Mouse (Mus musculus) MEL (cell line): ENCODE results near the gene Rps6ka1. TPM values are rescaled to one million over a fixed set of nuclear protein-coding genes. Genes with fewer than 3 reads are reported as not detected.

Experiments
- DNase-seq: peaks from one replicate; pipeline ENCODE4 v3.0.0; 2011; ENCODE audit warnings: low read depth, low spot score
- H3K27ac ChIP-seq: 2 replicates; pipeline ENCODE4 v1.5.1; 2012; ENCODE audit warnings: low read depth, mild to moderate bottlenecking, control low read depth, low read length, moderate library complexity; ENCODE audit not compliant: control insufficient read depth
- H3K27me3 ChIP-seq, 2 experiments: fragments of 150-350 bp in 1 of 2; sonication (generic) in 1 of 2; 2 replicates each; pipeline ENCODE4 v1.6.1; 2012; ENCODE audit warnings: low read length in 2 of 2, mild to moderate bottlenecking in 2 of 2, improper control_type of control experiment in 1 of 2, moderate library complexity in 1 of 2; ENCODE audit not compliant: insufficient read depth in 2 of 2, control insufficient read depth in 1 of 2
- H3K36me3 ChIP-seq, 2 experiments: 2 replicates each; pipeline ENCODE4 v1.6.1; 2012 to 2014; ENCODE audit warnings: low read length in 2 of 2, improper control_type of control experiment in 1 of 2, inconsistent platforms in 1 of 2, mild to moderate bottlenecking in 1 of 2; ENCODE audit not compliant: insufficient read depth in 2 of 2, control insufficient read depth in 1 of 2
- H3K4me1 ChIP-seq, 2 experiments: fragments of 150-350 bp in 1 of 2; sonication (generic) in 1 of 2; 2 replicates each; pipeline ENCODE4 v1.6.1; 2012; ENCODE audit warnings: low read length in 2 of 2, improper control_type of control experiment in 1 of 2, mild to moderate bottlenecking in 1 of 2; ENCODE audit not compliant: insufficient read depth in 2 of 2, control insufficient read depth in 1 of 2
- H3K4me3 ChIP-seq, 2 experiments: fragments of 150-350 bp in 1 of 2; sonication (generic) in 1 of 2; 2 replicates each; pipeline ENCODE4 v1.5.1; 2012; ENCODE audit warnings: low read depth in 2 of 2, low read length in 2 of 2, mild to moderate bottlenecking in 2 of 2, moderate library complexity in 2 of 2, control low read depth in 1 of 2, improper control_type of control experiment in 1 of 2; ENCODE audit not compliant: control insufficient read depth in 1 of 2, insufficient read depth in 1 of 2
- H3K79me2 ChIP-seq: 2 replicates; pipeline ENCODE4 v1.6.1; 2012; ENCODE audit warnings: mild to moderate bottlenecking, low read length, moderate library complexity; ENCODE audit not compliant: control insufficient read depth, poor library complexity, insufficient read depth
- H3K9ac ChIP-seq: 2 replicates; pipeline ENCODE4 v1.6.1; 2012; ENCODE audit warnings: low read depth, mild to moderate bottlenecking, control low read depth, low read length, moderate library complexity; ENCODE audit not compliant: control insufficient read depth, poor library complexity, severe bottlenecking
- H3K9me3 ChIP-seq: fragments of 150-350 bp; sonication (generic); replicated peaks from 2 replicates; pipeline ENCODE4 v1.6.1; 2012; ENCODE audit warnings: mild to moderate bottlenecking, low read length, improper control_type of control experiment, moderate library complexity; ENCODE audit not compliant: insufficient read depth
- BHLHE40 ChIP-seq: IDR thresholded peaks from 2 replicates; pipeline ENCODE4 v1.6.1; 2012; ENCODE audit warnings: low read depth, mild to moderate bottlenecking, inconsistent platforms, low read length, improper control_type of control experiment, borderline replicate concordance
- CHD1 ChIP-seq: IDR thresholded peaks from 2 replicates; pipeline ENCODE4 v1.6.1; 2012; ENCODE audit warnings: low read depth, mild to moderate bottlenecking, inconsistent platforms, low read length, improper control_type of control experiment
- CHD2 ChIP-seq: IDR thresholded peaks from 2 replicates; pipeline ENCODE4 v1.6.1; 2011; ENCODE audit warnings: low read length, improper control_type of control experiment
- ELF1 ChIP-seq: IDR thresholded peaks from 2 replicates; pipeline ENCODE4 v1.6.1; 2014; ENCODE audit warnings: low read depth, mild to moderate bottlenecking, inconsistent platforms, low read length, improper control_type of control experiment, moderate library complexity
- EP300 ChIP-seq, 2 experiments: IDR thresholded peaks; 2 replicates each; pipeline ENCODE4 v1.6.1; 2011; ENCODE audit warnings: improper control_type of control experiment in 2 of 2, low read length in 2 of 2, low read depth in 1 of 2, mild to moderate bottlenecking in 1 of 2
- GABPA ChIP-seq: IDR thresholded peaks from 2 replicates; pipeline ENCODE4 v1.6.1; 2012; ENCODE audit warnings: low read depth, mild to moderate bottlenecking, inconsistent platforms, low read length, improper control_type of control experiment, moderate library complexity
- HCFC1 ChIP-seq: IDR thresholded peaks from 2 replicates; pipeline ENCODE4 v1.6.1; 2012; ENCODE audit warnings: low read depth, mild to moderate bottlenecking, inconsistent platforms, low read length, improper control_type of control experiment, moderate library complexity
- MEF2A ChIP-seq: IDR thresholded peaks from 2 replicates; pipeline ENCODE4 v1.6.1; 2014; ENCODE audit warnings: low read depth, mild to moderate bottlenecking, inconsistent platforms, low read length, improper control_type of control experiment; ENCODE audit not compliant: poor library complexity, insufficient replicate concordance, severe bottlenecking; ENCODE audit errors: extremely low read depth
- MXI1 ChIP-seq: IDR thresholded peaks from 2 replicates; pipeline ENCODE4 v1.6.1; 2011; ENCODE audit warnings: mild to moderate bottlenecking, low read depth, low read length, improper control_type of control experiment
- MYB ChIP-seq: IDR thresholded peaks from 2 replicates; pipeline ENCODE4 v1.6.1; 2011; ENCODE audit warnings: mild to moderate bottlenecking, low read depth, low read length, improper control_type of control experiment
- MYC ChIP-seq: IDR thresholded peaks from 2 replicates; pipeline ENCODE4 v1.6.1; 2011; ENCODE audit warnings: low read depth, mild to moderate bottlenecking, low read length, improper control_type of control experiment, moderate library complexity
- POLR2AphosphoS2 ChIP-seq: IDR thresholded peaks from 2 replicates; pipeline ENCODE4 v1.6.1; 2011; ENCODE audit warnings: low read length, improper control_type of control experiment
- RAD21 ChIP-seq: IDR thresholded peaks from 2 replicates; pipeline ENCODE4 v1.6.1; 2011; ENCODE audit warnings: mild to moderate bottlenecking, low read depth, low read length, improper control_type of control experiment
- RCOR1 ChIP-seq: IDR thresholded peaks from 2 replicates; pipeline ENCODE4 v1.6.1; 2012; ENCODE audit warnings: low read depth, mild to moderate bottlenecking, inconsistent platforms, low read length, improper control_type of control experiment
- SIN3A ChIP-seq: IDR thresholded peaks from 2 replicates; pipeline ENCODE4 v1.6.1; 2012; ENCODE audit warnings: low read length, improper control_type of control experiment, inconsistent platforms
- SMC3 ChIP-seq: IDR thresholded peaks from 2 replicates; pipeline ENCODE4 v1.6.1; 2011; ENCODE audit warnings: low read depth, low read length, improper control_type of control experiment
- TAL1 ChIP-seq: IDR thresholded peaks from 2 replicates; pipeline ENCODE4 v1.6.1; 2012; ENCODE audit warnings: mild to moderate bottlenecking, inconsistent platforms, low read length, moderate library complexity, mixed read lengths
- TBP ChIP-seq: IDR thresholded peaks from 2 replicates; pipeline ENCODE4 v1.8.0; 2011; ENCODE audit warnings: low read depth, low read length, improper control_type of control experiment
- TCF12 ChIP-seq: IDR thresholded peaks from 2 replicates; pipeline ENCODE4 v1.6.1; 2014; ENCODE audit warnings: low read depth, mild to moderate bottlenecking, inconsistent platforms, low read length, improper control_type of control experiment, moderate library complexity
- USF1 ChIP-seq: IDR thresholded peaks from 2 replicates; pipeline ENCODE4 v1.6.1; 2014; ENCODE audit warnings: low read depth, mild to moderate bottlenecking, inconsistent platforms, low read length, improper control_type of control experiment, moderate library complexity
- ZC3H11A ChIP-seq: IDR thresholded peaks from 2 replicates; pipeline ENCODE4 v1.6.1; 2012; ENCODE audit warnings: low read depth, mild to moderate bottlenecking, inconsistent platforms, low read length, improper control_type of control experiment
- ZKSCAN1 ChIP-seq: IDR thresholded peaks from 2 replicates; pipeline ENCODE4 v1.6.1; 2012; ENCODE audit warnings: low read depth, mild to moderate bottlenecking, inconsistent platforms, low read length, improper control_type of control experiment, moderate library complexity
- ZMIZ1 ChIP-seq: IDR thresholded peaks from 2 replicates; pipeline ENCODE4 v1.6.1; 2012; ENCODE audit warnings: low read depth, mild to moderate bottlenecking, inconsistent platforms, low read length, improper control_type of control experiment, moderate library complexity
- ZNF384 ChIP-seq: IDR thresholded peaks from 2 replicates; pipeline ENCODE4 v1.6.1; 2012; ENCODE audit warnings: low read depth, mild to moderate bottlenecking, inconsistent platforms, low read length, improper control_type of control experiment
- polyA plus RNA-seq, 2 experiments: library from polyadenylated mRNA; stranded (reverse) in 1 of 2; unstranded in 1 of 2; fragments of >175 nt in 1 of 2; fragments of >200 nt in 1 of 2; gene quantifications; 2 replicates each; pipeline versions ENCODE4 v1.2.1 to v1.2.4; 2012; ENCODE audit warnings: low replicate concordance in 2 of 2, low read depth in 1 of 2; ENCODE audit not compliant: insufficient read length in 2 of 2, insufficient read depth in 1 of 2, missing spikeins in 1 of 2
- total RNA-seq: library from RNA; depleted of rRNA; stranded (reverse); fragments of 300-350 nt; gene quantifications from 2 replicates; pipeline ENCODE4 v1.2.3, GENCODE M21; 2012

Gene Rps6ka1
- total and polyA plus RNA-seq, 3 experiments: 45.3 to 68.9 TPM; not detected in 1

DNA sequence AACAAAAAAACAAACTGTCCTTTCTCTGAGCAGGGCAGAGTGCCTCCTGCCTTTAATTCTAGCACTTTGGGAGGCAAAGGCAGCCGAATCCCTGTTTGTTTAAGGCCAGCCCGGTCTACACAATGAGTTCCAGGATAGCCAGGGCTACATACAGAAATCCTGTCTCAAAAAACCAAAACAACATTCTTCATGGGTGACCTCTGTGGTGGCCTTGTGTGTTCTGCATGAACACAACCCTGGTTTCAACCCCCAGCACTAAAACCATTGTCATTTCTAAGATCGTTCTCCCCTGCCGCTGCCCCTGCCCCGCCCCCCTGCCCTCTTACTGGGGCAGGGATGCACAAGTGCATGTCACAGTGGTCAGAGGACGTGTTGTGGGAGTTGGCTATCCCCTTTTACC, 13.3 kb upstream of the Rps6ka1 start:
- Histone ChIP-seq H3K79me2 (no peaks in the 10 kb centered on the region), H3K27me3 (no peaks in the 10 kb centered on the region; a peak in 1 of 4 replicates), H3K9ac (no peak overlapping the region), H3K4me3 (no peak overlapping the region), H3K4me1 (no peaks in the 10 kb centered on the region), H3K27ac (no peak overlapping the region), H3K9me3 (no peaks in the 10 kb centered on the region), H3K36me3 (no peaks in the 10 kb centered on the region)
- no peak for TF ChIP-seq RCOR1
- TF ChIP-seq CHD2: no peak
- no peak for TF ChIP-seq RAD21
- TF ChIP-seq GABPA: no peak
- TF ChIP-seq BHLHE40: no peak
- no peak for TF ChIP-seq MEF2A
- no peak for TF ChIP-seq USF1
- TF ChIP-seq ZC3H11A: no peak
- no peak for TF ChIP-seq EP300 (IDR thresholded peaks at IDR 0.05; ENCODE audit: low read depth in 1 of 2, low read length in 2 of 2)
- no peak for TF ChIP-seq MYC
- TF ChIP-seq SMC3: no peak
- TF ChIP-seq ZMIZ1: no peak
- no peak for TF ChIP-seq POLR2AphosphoS2
- no peak for TF ChIP-seq HCFC1
- no peak for DNase-seq

GRCm38 (mm10) chr4:133900352-133900751, 12.8 kb upstream of the Rps6ka1 start:
- Histone ChIP-seq H3K4me1 (no peaks in the 10 kb centered on the region), H3K27ac (no peak overlapping the region), H3K79me2 (no peaks in the 10 kb centered on the region), H3K27me3 (no peaks in the 10 kb centered on the region; a peak in 2 of 4 replicates), H3K9ac (no peak overlapping the region), H3K4me3 (no peak overlapping the region), H3K9me3 (no peaks in the 10 kb centered on the region), H3K36me3 (no peaks in the 10 kb centered on the region)
- TF ChIP-seq TAL1: no peak
- no peak for TF ChIP-seq MXI1
- TF ChIP-seq TCF12: no peak
- no peak for TF ChIP-seq SIN3A
- TF ChIP-seq RCOR1: no peak
- TF ChIP-seq ZNF384: no peak
- TF ChIP-seq ELF1: no peak
- no peak for TF ChIP-seq MYB
- TF ChIP-seq CHD1: no peak
- no peak for TF ChIP-seq ZKSCAN1
- TF ChIP-seq BHLHE40: no peak
- TF ChIP-seq TBP: no peak
- DNase-seq: no peak
